Mouse (Mus musculus) intestine, embryonic 15.5 days (tissue): ENCODE results near the gene Axdnd1. TPM values are rescaled to one million over a fixed set of nuclear protein-coding genes. Genes with fewer than 3 reads are reported as not detected.
A peak's percentile ranks its signal among the peaks of the same experiment; 100 is the strongest.
"Not testable (repeated sequence)": the region's sequence is repeated elsewhere in the genome, so short reads cannot be mapped to it uniquely, and the experiment has no call there.

Experiments
- ATAC-seq: fragments of 200-750 bp; cut with Nextera tagmentation; 2 replicates; pipeline ENCODE4 v1.8.0; 2017; ENCODE audit warnings: moderate TSS enrichment, moderate library complexity
- H3K27ac ChIP-seq: fragments of 300-500 bp; sonication (generic); 2 replicates; pipeline ENCODE4 v1.5.1; 2015; ENCODE audit warnings: mild to moderate bottlenecking, inconsistent platforms
- H3K27me3 ChIP-seq: fragments of 300-500 bp; sonication (generic); replicated peaks from 2 replicates; pipeline ENCODE4 v1.6.1; 2015; ENCODE audit warnings: inconsistent platforms
- H3K36me3 ChIP-seq: fragments of 300-500 bp; sonication (generic); 2 replicates; pipeline ENCODE4 v1.6.1; 2015; ENCODE audit warnings: inconsistent platforms
- H3K4me1 ChIP-seq: fragments of 300-500 bp; sonication (generic); replicated peaks from 2 replicates; pipeline ENCODE4 v1.6.1; 2015; ENCODE audit warnings: inconsistent platforms
- H3K4me2 ChIP-seq: fragments of 300-500 bp; sonication (generic); replicated peaks from 2 replicates; pipeline ENCODE4 v1.6.1; 2015; ENCODE audit warnings: mild to moderate bottlenecking, inconsistent platforms
- H3K4me3 ChIP-seq: fragments of 300-500 bp; sonication (generic); replicated peaks from 2 replicates; pipeline ENCODE4 v1.5.1; 2015; ENCODE audit warnings: inconsistent platforms
- H3K9ac ChIP-seq: fragments of 300-500 bp; sonication (generic); 2 replicates; pipeline ENCODE4 v1.6.1; 2015; ENCODE audit warnings: inconsistent platforms
- H3K9me3 ChIP-seq: fragments of 300-500 bp; sonication (generic); 2 replicates; pipeline ENCODE4 v1.6.1; 2016; ENCODE audit warnings: inconsistent platforms
- WGBS: fragments of 180-500 bp; shearing (Covaris S2); methylation state at CpG from one replicate; pipeline ENCODE4 v1.1.7; 2015; 5-methylcytosine and 5-hydroxymethylcytosine counted together
- polyA plus RNA-seq: library from polyadenylated mRNA; unstranded; fragments of >200 nt; fragmentation: Nextera tagmentation; extraction: Ambion mirVana; gene quantifications from 2 replicates; pipeline ENCODE4 v1.2.1, GENCODE M21; 2015

The Axdnd1 gene
- polyA plus RNA-seq, 1 experiment from 2014 or later: 0.28 TPM

- ATAC-seq: peak; percentile 56
- no peak overlapping the region for H3K4me3 ChIP-seq
- WGBS: 76% methylated on average over 10 of the region's 10 CpGs
- no peak overlapping the region for H3K4me2 ChIP-seq
- no peak overlapping the region for H3K9ac ChIP-seq
- peaks cover 14% of the 10 kb centered on the region for H3K36me3 ChIP-seq
- H3K27me3 ChIP-seq: no peaks in the 10 kb centered on the region
- no peaks in the 10 kb centered on the region for H3K4me1 ChIP-seq
- no peaks in the 10 kb centered on the region for H3K9me3 ChIP-seq
- H3K27ac ChIP-seq: no peak overlapping the region
Measured at GRCm38 (mm10) chr1:156432498-156432897, 11.5 kb upstream of the Axdnd1 start.

GRCm38 (mm10) chr1:156428434-156428833 is 7.5 kb upstream of the Axdnd1 start:
- Histone ChIP-seq H3K27me3 (no peaks in the 10 kb centered on the region), H3K4me3 (no peak overlapping the region), H3K36me3 (no peaks in the 10 kb centered on the region; the same call in 1 of the 2 replicates), H3K9me3 (no peaks in the 10 kb centered on the region), H3K4me2 (no peak overlapping the region), H3K4me1 (no peaks in the 10 kb centered on the region), H3K27ac (no peak overlapping the region), H3K9ac (no peak overlapping the region)
- 92% methylated on average over 6 of the region's 6 CpGs for WGBS
- no peak for ATAC-seq

- Histone ChIP-seq H3K4me3 (no peak overlapping the region), H3K27ac (no peak overlapping the region), H3K27me3 (no peaks in the 10 kb centered on the region), H3K4me2 (no peak overlapping the region), H3K4me1 (no peaks in the 10 kb centered on the region), H3K9ac (no peak overlapping the region), H3K9me3 (no peaks in the 10 kb centered on the region), H3K36me3 (no peaks in the 10 kb centered on the region)
- WGBS: 91% methylated on average over 4 of the region's 4 CpGs
- no peak for ATAC-seq
Measured at GRCm38 (mm10) chr1:156425746-156426145, 4.8 kb upstream of the Axdnd1 start.

- no peak overlapping the region for H3K9ac ChIP-seq
- no peaks in the 10 kb centered on the region for H3K36me3 ChIP-seq
- H3K27ac ChIP-seq: no peak overlapping the region
- no peaks in the 10 kb centered on the region for H3K9me3 ChIP-seq
- no peak overlapping the region for H3K4me2 ChIP-seq
- H3K27me3 ChIP-seq: no peaks in the 10 kb centered on the region
- H3K4me1 ChIP-seq: no peaks in the 10 kb centered on the region
- no peak for ATAC-seq
- no peak overlapping the region for H3K4me3 ChIP-seq
- WGBS: 79% methylated on average over 3 of the region's 3 CpGs
Measured at GRCm38 (mm10) chr1:156424054-156424453, 3.1 kb upstream of the Axdnd1 start.

- no peaks in the 10 kb centered on the region for H3K36me3 ChIP-seq
- WGBS: 79% methylated on average over 6 of the region's 6 CpGs
- no peak overlapping the region for H3K4me3 ChIP-seq
- ATAC-seq: no peak
- H3K4me1 ChIP-seq: no peaks in the 10 kb centered on the region
- no peaks in the 10 kb centered on the region for H3K9me3 ChIP-seq
- no peak overlapping the region for H3K4me2 ChIP-seq
- no peaks in the 10 kb centered on the region for H3K27me3 ChIP-seq
- no peak overlapping the region for H3K27ac ChIP-seq
- H3K9ac ChIP-seq: no peak overlapping the region
Measured at GRCm38 (mm10) chr1:156423493-156423892, 2.5 kb upstream of the Axdnd1 start.

- Histone ChIP-seq H3K27me3 (no peaks in the 10 kb centered on the region), H3K4me2 (no peak overlapping the region), H3K9ac (no peak overlapping the region), H3K4me1 (no peaks in the 10 kb centered on the region), H3K27ac (no peak overlapping the region), H3K9me3 (no peaks in the 10 kb centered on the region), H3K4me3 (no peak overlapping the region), H3K36me3 (no peaks in the 10 kb centered on the region)
- WGBS: 76% methylated on average over 6 of the region's 6 CpGs
- no peak for ATAC-seq
Measured at GRCm38 (mm10) chr1:156422856-156423255, 1.9 kb upstream of the Axdnd1 start.

GRCm38 (mm10) chr1:156418170-156418569 is 2.8 kb downstream of the Axdnd1 start:
- no peak overlapping the region for H3K4me2 ChIP-seq
- whole genome bisulfite sequencing: 53% methylated on average over 4 of the region's 4 CpGs
- H3K9me3 ChIP-seq: no peaks in the 10 kb centered on the region

GRCm38 (mm10) chr1:156408521-156408920 is 12.4 kb downstream of the Axdnd1 start:
- H3K4me1 ChIP-seq: no peaks in the 10 kb centered on the region
- H3K4me3 ChIP-seq: no peak overlapping the region
- H3K9ac ChIP-seq: no peak overlapping the region
- WGBS: 72% methylated on average over 4 of the region's 4 CpGs
- ATAC-seq: no peak
- no peak overlapping the region for H3K4me2 ChIP-seq
- no peaks in the 10 kb centered on the region for H3K27me3 ChIP-seq
- H3K27ac ChIP-seq: no peak overlapping the region
- H3K36me3 ChIP-seq: no peaks in the 10 kb centered on the region
- H3K9me3 ChIP-seq: no peaks in the 10 kb centered on the region

More at GRCm38 (mm10) chr1:156418170-156418569, 2.8 kb downstream of the Axdnd1 start:
- no peak for ATAC-seq
- Histone ChIP-seq H3K27ac (no peak overlapping the region), H3K36me3 (no peaks in the 10 kb centered on the region), H3K27me3 (no peaks in the 10 kb centered on the region), H3K9ac (no peak overlapping the region), H3K4me1 (no peaks in the 10 kb centered on the region), H3K4me3 (no peak overlapping the region)

GRCm38 (mm10) chr1:156408004-156408403 is 13.0 kb downstream of the Axdnd1 start:
- H3K36me3 ChIP-seq: no peaks in the 10 kb centered on the region
- no peaks in the 10 kb centered on the region for H3K27me3 ChIP-seq
- no peak overlapping the region for H3K27ac ChIP-seq
- H3K9ac ChIP-seq: no peak overlapping the region
- no peak overlapping the region for H3K4me2 ChIP-seq
- H3K9me3 ChIP-seq: no peaks in the 10 kb centered on the region
- no peak overlapping the region for H3K4me3 ChIP-seq
- H3K4me1 ChIP-seq: no peaks in the 10 kb centered on the region
- WGBS: 61% methylated on average over 3 of the region's 3 CpGs
- no peak for ATAC-seq

- WGBS: 58% methylated on average over 10 of the region's 10 CpGs
- no peaks in the 10 kb centered on the region for H3K9me3 ChIP-seq
- H3K27me3 ChIP-seq: no peaks in the 10 kb centered on the region
- no peak overlapping the region for H3K9ac ChIP-seq
- no peaks in the 10 kb centered on the region for H3K36me3 ChIP-seq
- H3K27ac ChIP-seq: no peak overlapping the region
- H3K4me3 ChIP-seq: no peak overlapping the region
- H3K4me2 ChIP-seq: no peak overlapping the region
- no peaks in the 10 kb centered on the region for H3K4me1 ChIP-seq
- ATAC-seq: no peak
Measured at GRCm38 (mm10) chr1:156403251-156403650, 17.7 kb downstream of the Axdnd1 start.

- no peaks in the 10 kb centered on the region for H3K9me3 ChIP-seq
- no peak overlapping the region for H3K9ac ChIP-seq
- no peak overlapping the region for H3K4me2 ChIP-seq
- ATAC-seq: no peak
- no peaks in the 10 kb centered on the region for H3K27me3 ChIP-seq
- H3K27ac ChIP-seq: no peak overlapping the region
- H3K4me1 ChIP-seq: no peaks in the 10 kb centered on the region
- WGBS: 52% methylated on average over 2 of the region's 2 CpGs
- H3K4me3 ChIP-seq: no peak overlapping the region
- H3K36me3 ChIP-seq: no peaks in the 10 kb centered on the region
Measured at GRCm38 (mm10) chr1:156402491-156402890, 18.5 kb downstream of the Axdnd1 start.

GRCm38 (mm10) chr1:156400159-156400558 is 20.8 kb downstream of the Axdnd1 start:
- not testable (repeated sequence) for H3K9me3 ChIP-seq, H3K4me2 ChIP-seq, ATAC-seq, H3K4me1 ChIP-seq, H3K27me3 ChIP-seq, H3K9ac ChIP-seq, H3K36me3 ChIP-seq, H3K4me3 ChIP-seq, H3K27ac ChIP-seq
- WGBS: 60% methylated on average over 3 of the region's 3 CpGs

GRCm38 (mm10) chr1:156393148-156393547 is 27.8 kb downstream of the Axdnd1 start:
- no peaks in the 10 kb centered on the region for H3K4me1 ChIP-seq
- no peak overlapping the region for H3K27ac ChIP-seq
- no peak overlapping the region for H3K4me2 ChIP-seq
- H3K9ac ChIP-seq: no peak overlapping the region
- H3K27me3 ChIP-seq: no peaks in the 10 kb centered on the region
- H3K9me3 ChIP-seq: no peaks in the 10 kb centered on the region
- ATAC-seq: no peak
- H3K36me3 ChIP-seq: no peaks in the 10 kb centered on the region
- 81% methylated on average over 4 of the region's 4 CpGs for WGBS
- H3K4me3 ChIP-seq: no peak overlapping the region
